Mouse (Mus musculus) v-Abl transformed pro-B cells (cell line): Measurements from ENCODE around the gene Kpna1.
"Not testable (repeated sequence)": the region's sequence is repeated elsewhere in the genome, so short reads cannot be mapped to it uniquely, and the experiment has no call there.

Source experiments
- in situ Hi-C, 2 experiments: fragments of 400-800 bp; cut with MboI; formaldehyde crosslinking; loops; one replicate each; pipeline ENCODE4 v1.15.1; 2025; ENCODE audit not compliant: unreplicated experiment in 2 of 2

Gene Kpna1

GRCm38 (mm10) chr16:35978450-35978849 lies at the start of gene Kpna1:
TSS of gene Kpna1 (plus strand) at chr16:35978750.
- in situ Hi-C loops: not testable (repeated sequence)

GRCm38 (mm10) chr16:35932179-35933055 lies 46.1 kb upstream of the Kpna1 start:
- in situ Hi-C loops: loop anchor here in 1 of 2 experiments (10.0 kb wide), 1 partner anchor 198 kb away; no protein-coding TSS in a partner anchor

- in situ Hi-C loops: loop anchor here in 1 of 2 experiments (10.0 kb wide), 1 partner anchor 198 kb away; no protein-coding TSS in a partner anchor
Measured at GRCm38 (mm10) chr16:35933181-35933580, 45.4 kb upstream of the Kpna1 start.

- in situ Hi-C loops: loop anchor here (5.0 to 10.0 kb wide), 2 partner anchors 66 to 204 kb away; partner anchors contain the start of gene Parp14 (in 2 of the 2)
Measured at GRCm38 (mm10) chr16:35938211-35939151, 40.1 kb upstream of the Kpna1 start, which contains the start of the genes Parp9 and Dtx3l. TSS of gene Parp9 (plus strand) at chr16:35938470. TSS of gene Dtx3l (minus strand) at chr16:35939151.

- in situ Hi-C loops: loop anchor here (5.0 to 10.0 kb wide), 2 partner anchors 67 to 204 kb away; partner anchors contain the start of gene Parp14 (in 2 of the 2)
Measured at GRCm38 (mm10) chr16:35939261-35939660, 39.3 kb upstream of the Kpna1 start.

- in situ Hi-C loops: loop anchor here (5.0 to 10.0 kb wide), 2 partner anchors 67 to 205 kb away; partner anchors contain the start of gene Parp14 (in 2 of the 2)
Measured at GRCm38 (mm10) chr16:35939690-35940089, 38.9 kb upstream of the Kpna1 start.

- in situ Hi-C loops: no loop called here
Measured at GRCm38 (mm10) chr16:35941382-35941781, 37.2 kb upstream of the Kpna1 start.

GRCm38 (mm10) chr16:35949264-35949663 lies 29.3 kb upstream of the Kpna1 start:
- in situ Hi-C loops: no loop called here

GRCm38 (mm10) chr16:35951216-35951615 lies 27.3 kb upstream of the Kpna1 start:
- in situ Hi-C loops: no loop called here

- in situ Hi-C loops: no loop called here
Measured at GRCm38 (mm10) chr16:35952628-35953130, 25.9 kb upstream of the Kpna1 start.

- in situ Hi-C loops: not testable (repeated sequence)
Measured at GRCm38 (mm10) chr16:35965991-35966390, 12.6 kb upstream of the Kpna1 start.

GRCm38 (mm10) chr16:35966411-35967115 lies 12.0 kb upstream of the Kpna1 start:
- in situ Hi-C loops: no loop called here

- in situ Hi-C loops: no loop called here
Measured at GRCm38 (mm10) chr16:35967319-35967718, 11.2 kb upstream of the Kpna1 start.

GRCm38 (mm10) chr16:35968149-35968548 lies 10.4 kb upstream of the Kpna1 start:
- in situ Hi-C loops: no loop called here

- in situ Hi-C loops: no loop called here
Measured at GRCm38 (mm10) chr16:35974021-35974420, 4.5 kb upstream of the Kpna1 start.

- in situ Hi-C loops: no loop called here
Measured at GRCm38 (mm10) chr16:35981363-35981821, 2.8 kb downstream of the Kpna1 start.

- in situ Hi-C loops: no loop called here
Measured at GRCm38 (mm10) chr16:35982506-35982901, 4.0 kb downstream of the Kpna1 start.

- in situ Hi-C loops: no loop called here
Measured at GRCm38 (mm10) chr16:35982902-35983516, 4.5 kb downstream of the Kpna1 start.

GRCm38 (mm10) chr16:35983517-35984101 lies 5.1 kb downstream of the Kpna1 start:
- in situ Hi-C loops: no loop called here
